Mouse (Mus musculus) urinary bladder, adult 2 months (tissue): Measurements from ENCODE around the gene Aqp12. TPM values are rescaled to one million over a fixed set of nuclear protein-coding genes. Genes with fewer than 3 reads are reported as not detected.

Source experiments
- DNase-seq: peaks from one replicate; pipeline ENCODE4 v3.0.0; 2022; ENCODE audit warnings: low spot score
- polyA plus RNA-seq: library from polyadenylated mRNA; depleted of rRNA; stranded (reverse); fragments of >200 nt; gene quantifications from 2 replicates; pipeline ENCODE4 v1.2.3, GENCODE M21; 2012; rRNA removed

Aqp12 gene
- polyA plus RNA-seq, 1 experiment: not detected

- no peak for DNase-seq
These were observed 9.0 kb downstream of the Aqp12 start for GRCm38 (mm10) chr1:93015136-93015535.

DNA sequence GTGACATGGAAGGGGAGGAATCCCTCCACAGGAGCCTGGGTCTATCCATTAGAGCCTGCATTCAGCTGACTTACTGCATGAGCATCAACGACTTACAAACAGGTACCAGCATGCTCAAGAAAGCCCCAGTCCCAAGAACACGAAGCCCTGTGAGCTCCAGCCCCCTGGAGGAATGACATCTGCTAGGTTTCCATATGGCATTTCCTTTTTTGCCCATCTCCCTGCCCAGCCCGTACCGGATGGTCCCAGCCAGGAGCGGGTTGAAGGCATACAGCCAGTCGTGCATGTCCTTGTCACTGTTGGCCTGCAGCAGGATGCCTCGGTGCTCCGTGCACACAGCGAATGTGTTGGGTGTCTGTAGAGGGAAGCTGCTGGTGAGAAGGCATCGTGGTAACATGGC, 12.6 kb downstream of the Aqp12 start:
- DNase-seq: no peak

DNA sequence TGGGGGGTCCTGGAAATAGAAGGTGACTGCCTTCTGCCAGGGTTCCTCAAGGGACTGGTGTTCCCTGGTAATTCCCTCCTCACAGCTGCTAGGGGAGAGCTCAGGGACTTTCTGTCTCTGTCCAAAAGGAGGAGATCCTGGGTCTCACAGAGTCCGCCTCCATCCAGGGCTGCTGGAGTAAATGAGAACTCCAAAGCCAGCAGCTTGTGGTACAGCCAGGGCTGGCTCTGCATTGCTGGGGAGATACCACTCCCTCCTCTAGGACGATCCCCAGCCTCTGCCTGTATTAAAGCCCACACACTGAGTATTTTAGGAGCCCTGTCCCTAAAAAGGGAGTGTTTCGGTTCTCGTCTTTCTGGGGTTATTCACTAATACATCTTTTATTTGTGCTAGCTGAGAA, 14.5 kb downstream of the Aqp12 start:
- DNase-seq: no peak

GRCm38 (mm10) chr1:93026600-93026999, 20.5 kb downstream of the Aqp12 start:
- DNase-seq: no peak

DNA sequence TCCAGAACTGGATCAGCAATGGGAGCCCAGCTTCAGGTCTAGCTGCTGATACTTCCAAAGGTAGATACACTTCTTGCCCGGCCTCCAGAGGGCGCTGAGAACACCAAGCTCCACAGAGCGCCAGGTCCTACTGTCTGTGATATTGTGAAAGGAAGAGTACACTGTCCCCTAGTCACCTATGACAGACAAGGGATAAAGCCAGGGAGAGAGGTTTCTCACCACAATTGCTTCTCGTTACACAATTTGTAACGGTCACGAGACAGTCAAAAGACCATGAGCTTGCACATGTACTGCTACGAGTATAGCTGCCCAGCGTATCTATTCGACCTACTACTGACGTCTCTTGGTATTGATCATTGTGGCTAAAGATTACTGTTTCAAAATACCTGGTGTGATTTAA, 23.3 kb downstream of the Aqp12 start:
- no peak for DNase-seq

- DNase-seq: no peak
These were observed 23.9 kb downstream of the Aqp12 start for GRCm38 (mm10) chr1:93030060-93030459.

DNA sequence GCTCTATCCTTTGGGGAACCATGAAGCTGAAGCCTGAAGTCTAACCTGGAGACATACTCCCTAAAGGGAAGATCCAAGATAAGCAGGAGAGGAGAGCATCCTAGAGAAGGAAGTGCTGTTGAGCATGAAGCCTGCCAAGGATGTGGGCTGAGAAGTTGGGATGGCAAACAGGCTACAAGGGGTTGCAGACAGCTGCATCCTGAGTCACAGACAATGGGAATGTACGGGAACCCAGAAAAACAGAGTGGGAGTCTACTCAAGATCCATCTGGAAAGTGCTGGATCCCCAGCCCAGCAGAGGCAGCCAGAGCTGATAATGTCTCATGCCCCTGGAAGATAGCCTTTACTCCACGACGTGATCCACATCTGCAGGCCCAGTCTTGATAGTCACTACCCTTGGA, 25.1 kb downstream of the Aqp12 start:
- DNase-seq: no peak

DNA sequence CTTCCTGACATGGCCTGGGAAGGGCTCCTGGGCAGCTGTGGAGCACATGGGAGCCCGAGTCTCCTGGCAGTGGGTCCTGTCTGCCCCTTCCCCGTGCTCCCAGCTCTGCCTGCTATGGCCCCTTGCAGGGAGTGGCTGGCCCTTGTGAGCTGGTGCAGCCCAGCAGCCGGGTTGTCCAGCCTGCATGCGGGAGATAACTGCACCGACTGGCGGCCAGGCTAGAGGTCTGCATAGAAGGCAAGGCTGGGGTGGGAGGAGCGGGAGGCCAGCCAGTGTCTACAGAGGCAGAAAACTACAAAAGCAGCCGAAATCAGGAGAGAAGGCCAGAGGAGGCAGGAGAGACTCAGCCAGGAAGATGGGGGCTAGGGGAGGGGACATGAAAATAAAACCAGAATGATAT, 27.9 kb downstream of the Aqp12 start:
- DNase-seq: no peak

DNA sequence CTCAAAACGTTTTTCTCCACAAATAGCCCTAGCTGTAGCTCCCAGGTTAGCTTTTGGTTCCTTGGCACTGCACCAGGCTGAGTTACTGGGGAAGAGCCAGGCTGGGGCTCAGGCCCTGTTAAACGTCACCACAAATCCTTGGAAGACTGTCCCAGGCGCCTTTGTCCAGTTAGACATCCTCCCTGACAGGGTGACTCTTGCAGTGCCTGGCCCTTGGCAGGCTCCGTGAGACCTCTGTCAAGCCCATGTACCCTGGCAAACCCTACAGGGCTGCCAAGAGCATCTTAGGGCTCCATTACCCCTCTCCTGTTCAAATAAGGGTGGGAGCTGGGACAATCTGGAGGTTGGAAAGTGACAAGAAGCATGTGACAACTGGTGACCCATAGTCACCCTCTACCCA, 29.8 kb downstream of the Aqp12 start:
- no peak for DNase-seq

GRCm38 (mm10) chr1:93046153-93046789, 40.1 kb downstream of the Aqp12 start:
- no peak for DNase-seq

DNA sequence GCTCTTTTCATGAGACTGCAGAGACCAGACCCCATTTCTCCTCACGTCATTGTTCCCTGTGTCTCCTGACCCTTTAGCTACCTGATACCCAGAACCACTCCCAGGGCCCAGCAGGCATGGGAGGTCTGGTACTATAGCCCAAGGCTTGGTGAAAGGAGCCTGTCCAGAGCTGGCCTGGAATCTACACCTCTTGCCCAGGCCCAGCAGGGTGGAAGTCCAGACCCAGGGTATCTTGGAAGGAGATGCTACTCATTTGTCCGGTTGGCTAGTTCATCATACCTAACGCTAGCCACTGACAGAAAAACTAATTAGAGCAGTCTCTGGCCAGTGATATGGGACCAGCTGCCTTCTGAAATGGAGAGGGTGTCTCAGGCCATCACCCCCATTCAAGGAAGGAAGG, 43.9 kb downstream of the Aqp12 start:
- no peak for DNase-seq

- DNase-seq: no peak
These were observed 45.1 kb downstream of the Aqp12 start for GRCm38 (mm10) chr1:93051124-93051833.

Other genes starting within 250 kb of the Aqp12 start
- 14.0 and 18.3 TPM in 2 replicates for gene Gpc1, start 174.7 kb upstream of the Aqp12 start, polyA plus RNA-seq
- gene Ankmy1, start 103.4 kb upstream of the Aqp12 start, polyA plus RNA-seq: 0.36 and 0.71 TPM in 2 replicates
- gene Dusp28, start 99.4 kb upstream of the Aqp12 start, polyA plus RNA-seq: 14.1 and 15.2 TPM in 2 replicates
- gene Rnpepl1, start 95.6 kb upstream of the Aqp12 start, polyA plus RNA-seq: 37.4 and 59.3 TPM in 2 replicates
- 16.0 and 20.4 TPM in 2 replicates for gene Capn10, start 72.0 kb upstream of the Aqp12 start, polyA plus RNA-seq
- 0.78 and 1.3 TPM in 2 replicates for gene Gpr35, start 55.5 kb upstream of the Aqp12 start, polyA plus RNA-seq
- 3.3 and 5.0 TPM in 2 replicates for gene Kif1a, start 95.6 kb downstream of the Aqp12 start, polyA plus RNA-seq
- gene Agxt, start 128.9 kb downstream of the Aqp12 start, polyA plus RNA-seq: not detected in 2 replicates
- gene 2310007B03Rik, start 154.6 kb downstream of the Aqp12 start, polyA plus RNA-seq: 0.03 and 0.07 TPM in 2 replicates
- gene Crocc2, start 162.4 kb downstream of the Aqp12 start, polyA plus RNA-seq: 0.09 and 0.10 TPM in 2 replicates
- gene Sned1, start 229.5 kb downstream of the Aqp12 start, polyA plus RNA-seq: 12.1 and 18.7 TPM in 2 replicates